Mouse (Mus musculus) cerebellum, postnatal 14 days (tissue): ENCODE results near the gene Nlrc3.
A peak's percentile ranks its signal among the peaks of the same experiment; 100 is the strongest.
"Not testable (repeated sequence)": the region's sequence is repeated elsewhere in the genome, so short reads cannot be mapped to it uniquely, and the experiment has no call there.

Experiments used
- DNase-seq, 2 experiments: peaks; one replicate each; pipeline ENCODE4 v3.0.0; 2021; ENCODE audit warnings: mixed read lengths in 2 of 2

Gene Nlrc3

GRCm38 (mm10) chr16:3976251-3976671 lies at the start of gene Nlrc3:
TSS of gene Nlrc3 (minus strand) at chr16:3976632.
- DNase-seq, result no peak

- DNase-seq, result no peak
Observed at GRCm38 (mm10) chr16:4022719-4023118, 46.3 kb upstream of the Nlrc3 start.

GRCm38 (mm10) chr16:4021241-4021640 lies 44.8 kb upstream of the Nlrc3 start:
- DNase-seq, result no peak

GRCm38 (mm10) chr16:4017466-4017865 lies 41.0 kb upstream of the Nlrc3 start:
- not testable (repeated sequence) for DNase-seq

- not testable (repeated sequence) for DNase-seq
Observed at GRCm38 (mm10) chr16:4016786-4017185, 40.4 kb upstream of the Nlrc3 start.

- no peak for DNase-seq
Observed at GRCm38 (mm10) chr16:4014040-4014668, 37.7 kb upstream of the Nlrc3 start.

- DNase-seq, result no peak
Observed at GRCm38 (mm10) chr16:4012882-4013570, 36.6 kb upstream of the Nlrc3 start.

GRCm38 (mm10) chr16:4003489-4004398 lies 27.3 kb upstream of the Nlrc3 start, which contains the start of gene Slx4:
TSS of gene Slx4 (minus strand) at chr16:4003770.
- peak; percentile 96 to 97 for DNase-seq

GRCm38 (mm10) chr16:3988410-3988809 lies 12.0 kb upstream of the Nlrc3 start:
- no peak for DNase-seq

GRCm38 (mm10) chr16:3983146-3983700 lies 6.8 kb upstream of the Nlrc3 start:
- no peak for DNase-seq

- no peak for DNase-seq
Observed at GRCm38 (mm10) chr16:3982173-3982572, 5.7 kb upstream of the Nlrc3 start.

- no peak for DNase-seq
Observed at GRCm38 (mm10) chr16:3976712-3977111, 280 bp upstream of the Nlrc3 start.

- DNase-seq, result no peak
Observed at GRCm38 (mm10) chr16:3975658-3976057, 774 bp downstream of the Nlrc3 start.

- DNase-seq, result peak; percentile 52 to 58
Observed at GRCm38 (mm10) chr16:3974456-3974855, 2.0 kb downstream of the Nlrc3 start.

GRCm38 (mm10) chr16:3965534-3965933 lies 10.9 kb downstream of the Nlrc3 start:
- no peak for DNase-seq

GRCm38 (mm10) chr16:3964990-3965389 lies 11.4 kb downstream of the Nlrc3 start:
- peak; percentile 47 to 59 for DNase-seq

GRCm38 (mm10) chr16:3959261-3959660 lies 17.2 kb downstream of the Nlrc3 start:
- DNase-seq, result peak; percentile 36

GRCm38 (mm10) chr16:3956369-3956768 lies 20.1 kb downstream of the Nlrc3 start:
- peak; percentile 32 to 36 for DNase-seq

- no peak for DNase-seq
Observed at GRCm38 (mm10) chr16:3951141-3951540, 25.3 kb downstream of the Nlrc3 start.

- DNase-seq, result no peak
Observed at GRCm38 (mm10) chr16:3934701-3935100, 41.7 kb downstream of the Nlrc3 start.

GRCm38 (mm10) chr16:3934091-3934490 lies 42.3 kb downstream of the Nlrc3 start:
- DNase-seq, result no peak

- no peak for DNase-seq
Observed at GRCm38 (mm10) chr16:3933536-3933935, 42.9 kb downstream of the Nlrc3 start.

GRCm38 (mm10) chr16:3929151-3929550 lies 47.3 kb downstream of the Nlrc3 start:
- DNase-seq, result no peak
